Mouse (Mus musculus) olfactory bulb, adult 2 months (tissue): ENCODE data around the gene Phox2b.

Experiments used
- CTCF ChIP-seq: fragments of 200-500 bp; IDR thresholded peaks from 2 replicates; pipeline ENCODE4 v1.5.1; 2012; ENCODE audit warnings: low read depth, mild to moderate bottlenecking, low read length, moderate library complexity; ENCODE audit not compliant: insufficient read depth
- POLR2A ChIP-seq: fragments of 200-500 bp; IDR thresholded peaks from 2 replicates; pipeline ENCODE4 v1.6.1; 2012; ENCODE audit warnings: mild to moderate bottlenecking, low read depth, low read length, moderate library complexity; ENCODE audit not compliant: insufficient read depth

- TF ChIP-seq CTCF: no peak
- no peak for TF ChIP-seq POLR2A
These were observed 38.6 kb downstream of the Phox2b start for GRCm38 (mm10) chr5:67060519-67060918.
